Mouse (Mus musculus): ENCODE data around the gene Med14. TPM values are rescaled to one million over a fixed set of nuclear protein-coding genes. Genes with fewer than 3 reads are reported as not detected.

Gene Med14
- polyA plus RNA-seq, 1 experiment from 2014 or later, result 5.7 TPM

- Histone ChIP-seq H3K27me3 (replicated peaks; ENCODE audit: control insufficient read depth, insufficient read depth, low read length) (no peaks in the 10 kb centered on the region), H3K9ac (ENCODE audit: low read depth, low read length) (no peak overlapping the region), H3K4me3 (ENCODE audit: low read depth, low read length) (no peak overlapping the region), H3K9me3 (ENCODE audit: control insufficient read depth) (no peaks in the 10 kb centered on the region), H3K36me3 (ENCODE audit: control insufficient read depth, insufficient read depth) (no peaks in the 10 kb centered on the region), H3K4me2 (replicated peaks; ENCODE audit: low read depth) (no peak overlapping the region), H3K27ac (ENCODE audit: low read depth, low read length) (no peak overlapping the region), H3K4me1 (replicated peaks; ENCODE audit: control insufficient read depth, insufficient read depth, low read length) (no peaks in the 10 kb centered on the region)
- no peak for ATAC-seq
- no peak for TF ChIP-seq CTCF (IDR thresholded peaks at IDR 0.05; ENCODE audit: low read depth)
- WGBS, result 42% methylated on average over 2 of the region's 2 CpGs
These were observed 116.9 kb downstream of the Med14 start for GRCm38 (mm10) chrX:12644976-12645375.

Other genes with a start within 250 kb of the Med14 start
- gene Atp6ap2, start 174.3 kb downstream of the Med14 start, polyA plus RNA-seq (2015; fragmentation: Nextera tagmentation; extraction: Ambion mirVana), result 167 and 170 TPM in 2 replicates
- gene 1810030O07Rik, start 88.4 kb downstream of the Med14 start, polyA plus RNA-seq (2015; fragmentation: Nextera tagmentation; extraction: Ambion mirVana), result 15.3 and 18.1 TPM in 2 replicates

All from intestine, postnatal 0 days (tissue).